8 mouse cellular contexts compared by ENCODE assay signal in genomic region chr12:69371421-69371853, GRCm38 (mm10). TPM values are rescaled to one million over a fixed set of nuclear protein-coding genes. Genes with fewer than 3 reads are reported as not detected.
A peak's percentile ranks its signal among the peaks of the same experiment; 100 is the strongest.
DNase-seq lines count a peak whose midpoint lies in the region; ATAC-seq and TF ChIP-seq lines count a peak whose summit lies in the region.

No protein-coding gene starts in this region.

- H3K9me3 ChIP-seq in hindbrain, embryonic 12.5 days (replicated peaks) = no peaks in the 10 kb centered on the region

- peak overlapping the region; percentile 98 for H3K4me3 ChIP-seq in layer of hippocampus, adult 2 months
- peak overlapping the region; percentile 83 for H3K4me3 ChIP-seq in brown adipose tissue, adult 24 weeks (ENCODE audit: insufficient read depth, low read depth, low read length)
- H3K4me3 ChIP-seq in hindbrain, embryonic 12.5 days = peak overlapping the region; percentile 97

- DNase-seq in layer of hippocampus, adult 2 months (ENCODE audit: low spot score in 2 of 2) = peak in 1 of 2 experiments; percentile 63
- no peak for DNase-seq in layer of hippocampus, postnatal 10 days (ENCODE audit: low spot score in 2 of 2)
- DNase-seq in lung, postnatal 36 days = peak; percentile 84
- peak; percentile 87 for DNase-seq in splenic B cell, adult 2 months (ENCODE audit: low read depth, low spot score)
- no peak for DNase-seq in right cerebral cortex, postnatal 10 days (ENCODE audit: low spot score in 2 of 2)
- no peak for DNase-seq in left cerebral cortex, postnatal 4 days

- ATAC-seq in hindbrain, embryonic 12.5 days (ENCODE audit: low FRiP score) = peak; percentile 92

- peak overlapping the region; percentile 97 for H3K9ac ChIP-seq in hindbrain, embryonic 12.5 days

- H3K27ac ChIP-seq in layer of hippocampus, adult 2 months = peak overlapping the region; percentile 97
- H3K27ac ChIP-seq in brown adipose tissue, adult 24 weeks (replicated peaks; ENCODE audit: low read depth, low read length) = peak overlapping the region; percentile 95
- H3K27ac ChIP-seq in hindbrain, embryonic 12.5 days = peak overlapping the region; percentile 84

- no peaks in the 10 kb centered on the region; the same call in 1 of the 2 replicates for H3K4me1 ChIP-seq in brown adipose tissue, adult 24 weeks (ENCODE audit: control insufficient read depth, insufficient read depth, insufficient read length, low read length)
- peaks cover 18% of the 10 kb centered on the region for H3K4me1 ChIP-seq in hindbrain, embryonic 12.5 days

- intact Hi-C loops in left cerebral cortex, postnatal 4 days (cut with DNase I) = loop anchor here (5.0 to 10.0 kb wide), 2 partner anchors 83 to 211 kb away; partner anchors contain the start of gene Vcpkmt

- no peaks in the 10 kb centered on the region for H3K27me3 ChIP-seq in hindbrain, embryonic 12.5 days
- no peaks in the 10 kb centered on the region for H3K27me3 ChIP-seq in splenic B cell, adult 2 months (ENCODE audit: control insufficient read depth, insufficient read depth, low read length, poor library complexity, severe bottlenecking)

- peak overlapping the region; percentile 93 for H3K4me2 ChIP-seq in hindbrain, embryonic 12.5 days (replicated peaks)

- H3K36me3 ChIP-seq in hindbrain, embryonic 12.5 days = no peaks in the 10 kb centered on the region
- H3K36me3 ChIP-seq in splenic B cell, adult 2 months (ENCODE audit: control insufficient read depth, insufficient read depth, low read length, poor library complexity, severe bottlenecking) = peaks cover 13% of the 10 kb centered on the region

- peak; percentile 59 for TF ChIP-seq CTCF in layer of hippocampus, adult 2 months (conservative IDR thresholded peaks at IDR 0.05)

- 0% methylated on average over 24 of the region's 24 CpGs for WGBS in hindbrain, embryonic 12.5 days

RNA-seq across cellular contexts. Expression of gene Arf6, which starts 0.5 kb away (rescaled TPM):
- 10 to 100 TPM; 50.1 to 50.3 TPM for total RNA-seq in layer of hippocampus, adult 2 months (2021)
- total RNA-seq in layer of hippocampus, postnatal 10 days (2021) = 10 to 100 TPM; 64.8 to 69.0 TPM
- polyA plus RNA-seq in brown adipose tissue, adult 24 weeks (2012; ENCODE audit: insufficient read depth, insufficient read length, missing spikeins) = 43.2 and 49.8 TPM in 2 replicates
- polyA plus RNA-seq in hindbrain, embryonic 12.5 days (2016; fragmentation: Nextera tagmentation; extraction: Ambion mirVana) = 56.1 and 61.9 TPM in 2 replicates
- total RNA-seq in left cerebral cortex, postnatal 4 days (2021) = 10 to 100 TPM; 70.7 to 71.8 TPM

RNA-seq across cellular contexts. Expression of gene Gm9887, which starts 0.8 kb away (rescaled TPM):
- 1 to 10 TPM in 1 of 2 experiments, under 1 TPM in 1; 0.61 to 1.1 TPM for total RNA-seq in layer of hippocampus, adult 2 months (2021)
- total RNA-seq in layer of hippocampus, postnatal 10 days (2021) = 1 to 10 TPM; 1.2 to 1.5 TPM
- not detected in 2 replicates for polyA plus RNA-seq in brown adipose tissue, adult 24 weeks (2012; ENCODE audit: insufficient read depth, insufficient read length, missing spikeins)
- polyA plus RNA-seq in hindbrain, embryonic 12.5 days (2016; fragmentation: Nextera tagmentation; extraction: Ambion mirVana) = 1.1 and 1.8 TPM in 2 replicates
- total RNA-seq in left cerebral cortex, postnatal 4 days (2021) = 1 to 10 TPM in 1 of 2 experiments, not detected in 1; 1.4 TPM

RNA-seq across cellular contexts. Expression of gene Nemf, which starts 14.5 kb away (rescaled TPM):
- 10 to 100 TPM; 50.0 to 50.2 TPM for total RNA-seq in layer of hippocampus, adult 2 months (2021)
- 10 to 100 TPM; 44.7 to 52.6 TPM for total RNA-seq in layer of hippocampus, postnatal 10 days (2021)
- 16.5 and 33.9 TPM in 2 replicates for polyA plus RNA-seq in brown adipose tissue, adult 24 weeks (2012; ENCODE audit: insufficient read depth, insufficient read length, missing spikeins)
- 82.0 and 90.7 TPM in 2 replicates for polyA plus RNA-seq in hindbrain, embryonic 12.5 days (2016; fragmentation: Nextera tagmentation; extraction: Ambion mirVana)
- total RNA-seq in left cerebral cortex, postnatal 4 days (2021) = 10 to 100 TPM; 50.9 to 51.1 TPM

Comparison
In these comparisons a context has a peak if more than half of its experiments do, and no peak if none do; other contexts are left out.
1. DNase-seq: peak in lung, postnatal 36 days (single experiment) and splenic B cell, adult 2 months (single experiment); none in layer of hippocampus, postnatal 10 days (0 of 2), right cerebral cortex, postnatal 10 days (0 of 2) and left cerebral cortex, postnatal 4 days (single experiment).
2. Peak in every context shown above with its lines, with median percentiles within 50 percentile points of each other: H3K27ac ChIP-seq and H3K4me3 ChIP-seq.